Mouse (Mus musculus) embryonic facial prominence, embryonic 14.5 days (tissue): ENCODE results near the gene Pdhb. TPM values are rescaled to one million over a fixed set of nuclear protein-coding genes. Genes with fewer than 3 reads are reported as not detected.

Source experiments
- ATAC-seq: fragments of 200-750 bp; cut with Nextera tagmentation; 2 replicates; pipeline ENCODE4 v1.8.0; 2017; ENCODE audit warnings: low read depth, moderate number of reproducible peaks, moderate TSS enrichment
- DNase-seq: peaks from one replicate; pipeline ENCODE4 v3.0.0-alpha.2; 2015; ENCODE audit warnings: low spot score
- H3K27ac ChIP-seq: fragments of 300-500 bp; sonication (generic); replicated peaks from 2 replicates; pipeline ENCODE4 v1.5.1; 2014; ENCODE audit warnings: low read depth, mild to moderate bottlenecking, low read length, moderate library complexity
- H3K27me3 ChIP-seq: fragments of 300-500 bp; sonication (generic); replicated peaks from 2 replicates; pipeline ENCODE4 v1.6.1; 2014; ENCODE audit warnings: low read length; ENCODE audit not compliant: control insufficient read depth, insufficient read depth
- H3K36me3 ChIP-seq: fragments of 300-500 bp; sonication (generic); 2 replicates; pipeline ENCODE4 v1.6.1; 2014; ENCODE audit warnings: low read length, mixed read lengths; ENCODE audit not compliant: control insufficient read depth, insufficient read depth
- H3K4me1 ChIP-seq: fragments of 300-500 bp; sonication (generic); 2 replicates; pipeline ENCODE4 v1.6.1; 2014; ENCODE audit warnings: antibody characterized with exemption, low read length; ENCODE audit not compliant: control insufficient read depth, insufficient read depth
- H3K4me2 ChIP-seq: fragments of 300-500 bp; sonication (generic); 2 replicates; pipeline ENCODE4 v1.6.1; 2014; ENCODE audit warnings: low read depth, mild to moderate bottlenecking, low read length, moderate library complexity, mixed read lengths
- H3K4me3 ChIP-seq: fragments of 300-500 bp; sonication (generic); 2 replicates; pipeline ENCODE4 v1.5.1; 2014; ENCODE audit warnings: low read depth, mild to moderate bottlenecking, low read length
- H3K9ac ChIP-seq: fragments of 300-500 bp; sonication (generic); 2 replicates; pipeline ENCODE4 v1.6.1; 2014; ENCODE audit warnings: low read depth, mild to moderate bottlenecking, low read length, moderate library complexity, mixed read lengths
- H3K9me3 ChIP-seq: fragments of 300-500 bp; sonication (generic); 2 replicates; pipeline ENCODE4 v1.6.1; 2016; ENCODE audit warnings: low read length; ENCODE audit not compliant: control insufficient read depth
- WGBS: fragments of 180-500 bp; shearing (Covaris S2); extraction: QIAGEN DNeasy Blood & Tissue Kit; methylation state at CpG from one replicate; pipeline ENCODE4 v1.1.7; 2014; 5-methylcytosine and 5-hydroxymethylcytosine counted together
- polyA plus RNA-seq: library from polyadenylated mRNA; unstranded; fragments of >200 nt; fragmentation: Nextera tagmentation; extraction: Ambion mirVana; gene quantifications from 2 replicates; pipeline ENCODE4 v1.2.1, GENCODE M21; 2014

Pdhb gene
- polyA plus RNA-seq, result 202 and 215 TPM in 2 replicates

DNA sequence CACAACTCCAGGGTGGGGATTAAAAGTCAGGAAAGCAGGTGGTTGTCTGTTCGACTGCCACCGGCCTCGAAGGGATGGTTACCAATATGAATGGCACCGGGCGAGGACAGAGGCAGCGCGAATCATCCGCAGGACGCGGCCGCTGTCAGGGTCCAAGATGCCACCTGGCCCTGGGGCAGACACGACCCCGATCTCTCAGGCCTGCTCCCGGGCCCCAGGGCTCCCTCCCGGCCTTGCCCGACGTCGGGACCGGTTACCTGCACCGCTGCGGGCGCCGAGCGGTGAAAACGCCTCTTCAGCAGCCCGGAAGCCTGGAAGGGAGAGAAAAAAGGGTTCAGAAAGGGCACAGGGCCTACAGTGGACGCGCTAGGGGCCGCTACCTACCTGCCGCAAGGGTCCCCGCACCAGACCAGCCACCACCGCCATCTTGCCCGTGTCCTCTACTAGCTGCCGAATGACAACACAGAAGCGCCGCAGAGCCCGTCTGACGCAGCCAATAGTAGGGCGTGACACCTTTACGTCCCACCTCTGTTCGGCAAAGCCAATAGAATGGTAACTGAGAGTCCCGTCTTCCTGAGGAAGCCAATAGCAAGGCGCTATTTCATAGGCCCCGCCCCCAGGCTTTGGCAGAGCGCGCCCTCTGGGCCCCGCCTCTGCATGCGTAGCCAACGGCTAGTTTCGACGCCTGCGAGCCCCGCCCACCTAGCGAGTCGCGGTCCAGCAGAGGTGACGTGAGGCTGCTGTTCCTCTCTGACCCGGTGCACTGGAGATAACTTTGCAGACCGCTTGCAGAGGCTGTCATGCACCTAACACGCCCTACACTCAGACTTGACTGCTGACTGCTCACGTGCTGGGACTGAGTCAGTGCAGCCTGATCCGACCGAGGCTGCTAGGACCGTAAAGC lies at the start of gene Pdhb:
Gene Pdhb, minus strand, starts transcription at position 519 of the 904 bp plus-strand sequence.
- Histone ChIP-seq H3K9ac (peak within 1 kb of the TSS; percentile 92), H3K4me3 (peak within 1 kb of the TSS; percentile 90), H3K4me2 (peak within 1 kb of the TSS; percentile 67), H3K36me3 (peaks cover 31% of the 10 kb centered on the region), H3K27me3 (no peaks in the 10 kb centered on the region), H3K27ac (peak within 1 kb of the TSS; percentile 64; the same call in 1 of the 2 replicates), H3K9me3 (no peaks in the 10 kb centered on the region), H3K4me1 (peaks cover 7% of the 10 kb centered on the region; the same call in 1 of the 2 replicates)
- peak; percentile 100 for ATAC-seq
- peak; percentile 100 for DNase-seq
- WGBS, result 2% methylated on average over 30 of the region's 64 CpGs

DNA sequence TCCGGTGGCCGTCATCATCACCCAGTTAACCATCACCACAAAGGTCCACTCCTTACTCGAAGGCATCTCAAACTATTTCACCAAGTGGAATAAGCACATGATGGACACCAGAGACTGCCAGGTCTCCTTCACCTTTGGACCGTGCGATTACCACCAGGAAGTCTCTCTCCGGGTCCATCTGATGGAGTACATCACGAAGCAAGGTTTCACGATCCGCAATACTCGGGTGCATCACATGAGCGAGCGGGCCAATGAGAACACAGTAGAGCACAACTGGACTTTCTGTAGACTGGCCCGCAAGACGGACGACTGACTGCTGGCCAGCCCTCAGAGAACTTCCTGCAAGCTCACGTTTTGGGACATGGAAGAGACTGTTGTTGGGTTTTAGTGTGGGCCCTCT lies 49.7 kb upstream of the Pdhb start:
- no peak for ATAC-seq
- H3K4me2 ChIP-seq, result no peak overlapping the region
- no peak overlapping the region for H3K9ac ChIP-seq
- no peak overlapping the region for H3K27ac ChIP-seq
- WGBS, result 94% methylated on average over 16 of the region's 16 CpGs
- H3K4me3 ChIP-seq, result no peak overlapping the region
- H3K9me3 ChIP-seq, result no peaks in the 10 kb centered on the region
- no peaks in the 10 kb centered on the region for H3K27me3 ChIP-seq
- no peak for DNase-seq
- peaks cover 6% of the 10 kb centered on the region; the same call in 1 of the 2 replicates for H3K4me1 ChIP-seq
- peaks cover 15% of the 10 kb centered on the region for H3K36me3 ChIP-seq

DNA sequence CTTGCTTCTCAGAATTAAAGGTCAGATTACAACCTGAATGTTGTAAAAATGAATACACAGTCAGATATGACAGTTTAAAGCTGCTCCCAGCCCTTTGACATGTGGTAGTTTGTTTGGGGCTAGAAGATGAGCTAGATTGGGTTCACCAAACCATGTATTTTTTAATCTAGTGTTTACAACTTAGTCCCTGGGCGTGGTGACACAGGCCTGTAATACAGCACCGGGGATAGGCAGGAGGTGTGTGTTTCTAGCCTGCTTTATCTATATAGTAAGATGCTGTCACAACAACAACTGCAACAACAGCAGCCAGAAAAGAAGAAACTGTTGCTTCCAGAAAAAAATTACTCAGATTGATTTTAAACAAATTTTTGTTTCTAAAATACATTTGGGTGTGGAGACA lies 48.1 kb upstream of the Pdhb start:
- ATAC-seq, result no peak
- Histone ChIP-seq H3K27ac (no peak overlapping the region), H3K4me1 (peaks cover 8% of the 10 kb centered on the region)

DNA sequence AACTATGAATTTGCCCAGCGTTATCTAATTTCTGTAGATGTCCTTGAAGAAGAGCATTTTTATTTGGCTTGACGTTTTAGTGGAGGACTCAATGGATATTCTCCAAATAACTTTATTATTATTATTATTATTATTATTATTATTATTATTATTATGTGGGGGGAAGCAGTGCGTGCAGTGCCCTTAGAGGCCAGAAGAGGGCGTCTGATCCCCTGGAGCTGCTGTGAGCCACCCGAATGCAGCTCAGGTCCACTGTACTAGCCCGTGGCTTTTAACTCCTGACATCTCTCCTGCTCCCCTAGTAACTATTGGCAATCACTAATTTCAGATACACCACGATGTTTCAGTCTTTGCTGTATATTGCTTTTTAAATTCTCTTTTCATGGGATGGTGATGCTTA lies 47.5 kb upstream of the Pdhb start:
- Histone ChIP-seq H3K9me3 (no peaks in the 10 kb centered on the region), H3K9ac (no peak overlapping the region), H3K4me1 (peaks cover 14% of the 10 kb centered on the region), H3K27me3 (no peaks in the 10 kb centered on the region), H3K36me3 (peaks cover 15% of the 10 kb centered on the region), H3K4me3 (no peak overlapping the region), H3K4me2 (no peak overlapping the region), H3K27ac (no peak overlapping the region)
- WGBS, result 63% methylated on average over 7 of the region's 7 CpGs
- DNase-seq, result no peak
- ATAC-seq, result no peak

More for the DNA sequence above, 48.1 kb upstream of the Pdhb start:
- no peak overlapping the region for H3K4me2 ChIP-seq
- no peak overlapping the region for H3K9ac ChIP-seq
- DNase-seq, result no peak
- WGBS, result 87% methylated on average over 2 of the region's 2 CpGs
- no peaks in the 10 kb centered on the region for H3K9me3 ChIP-seq
- H3K4me3 ChIP-seq, result no peak overlapping the region
- no peaks in the 10 kb centered on the region for H3K27me3 ChIP-seq
- peaks cover 15% of the 10 kb centered on the region for H3K36me3 ChIP-seq

DNA sequence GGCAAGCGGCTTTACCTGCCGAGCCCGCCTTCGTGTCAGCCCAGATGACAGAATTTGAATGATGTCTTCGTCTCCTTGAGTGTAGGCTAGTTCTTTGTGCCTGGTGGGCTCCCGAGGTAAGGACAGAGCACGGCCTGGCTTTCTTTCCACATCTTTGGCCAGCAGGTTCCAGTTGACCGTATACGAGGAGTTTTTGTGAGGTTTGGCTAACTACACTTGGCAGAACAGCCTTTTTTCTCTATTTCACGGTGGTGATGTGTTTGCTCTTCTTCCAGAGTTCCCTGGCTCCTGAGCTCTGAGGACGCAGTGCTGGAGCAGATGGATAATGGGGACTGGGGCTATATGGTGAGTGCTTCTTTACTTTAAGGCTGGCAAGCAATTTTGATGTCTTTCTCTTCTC lies 47.1 kb upstream of the Pdhb start:
- no peak overlapping the region for H3K4me2 ChIP-seq
- H3K36me3 ChIP-seq, result peaks cover 15% of the 10 kb centered on the region
- H3K4me1 ChIP-seq, result peaks cover 18% of the 10 kb centered on the region
- no peak for ATAC-seq
- no peak overlapping the region for H3K27ac ChIP-seq
- no peak overlapping the region for H3K9ac ChIP-seq
- 68% methylated on average over 11 of the region's 11 CpGs for WGBS
- H3K9me3 ChIP-seq, result no peaks in the 10 kb centered on the region
- no peak for DNase-seq
- no peak overlapping the region for H3K4me3 ChIP-seq
- H3K27me3 ChIP-seq, result no peaks in the 10 kb centered on the region

DNA sequence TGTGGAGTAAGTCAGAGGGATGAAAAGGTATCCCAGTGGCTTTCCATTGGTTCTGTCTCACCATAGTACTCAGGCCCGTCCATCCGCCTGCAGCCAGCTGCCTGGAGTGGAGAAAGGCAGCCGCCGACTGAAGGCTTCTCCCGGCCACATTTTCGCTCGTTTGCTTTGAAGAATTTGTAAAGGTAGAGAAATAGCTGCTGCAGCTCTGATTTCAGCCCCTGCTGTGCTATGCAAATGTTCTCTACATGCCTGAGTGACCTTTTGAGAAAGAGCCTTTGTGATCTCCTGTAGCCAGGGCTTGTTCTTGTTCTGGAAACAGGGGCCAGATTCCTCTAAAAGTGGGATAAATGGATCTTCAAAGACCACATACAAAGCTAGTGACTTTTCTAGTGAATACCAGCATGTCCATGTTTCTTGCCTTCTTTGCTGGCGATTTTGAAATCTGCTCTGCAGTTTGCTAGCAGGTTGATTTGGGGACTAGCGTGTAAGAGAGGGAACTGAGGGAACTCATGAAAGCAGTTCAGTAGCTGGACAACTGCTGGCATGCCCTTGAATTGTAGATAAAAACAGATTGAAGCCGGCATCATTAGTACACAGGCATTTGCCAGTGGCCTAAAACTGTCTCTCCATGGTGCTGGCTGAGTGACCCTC lies 46.0 kb upstream of the Pdhb start:
- Histone ChIP-seq H3K4me3 (no peak overlapping the region), H3K27ac (peak overlapping the region; percentile 33; the same call in 1 of the 2 replicates), H3K4me2 (no peak overlapping the region), H3K9ac (no peak overlapping the region), H3K36me3 (peaks cover 15% of the 10 kb centered on the region), H3K9me3 (no peaks in the 10 kb centered on the region), H3K4me1 (peaks cover 21% of the 10 kb centered on the region), H3K27me3 (no peaks in the 10 kb centered on the region)
- ATAC-seq, result no peak
- peak; percentile 50 for DNase-seq
- WGBS, result 30% methylated on average over 10 of the region's 10 CpGs

DNA sequence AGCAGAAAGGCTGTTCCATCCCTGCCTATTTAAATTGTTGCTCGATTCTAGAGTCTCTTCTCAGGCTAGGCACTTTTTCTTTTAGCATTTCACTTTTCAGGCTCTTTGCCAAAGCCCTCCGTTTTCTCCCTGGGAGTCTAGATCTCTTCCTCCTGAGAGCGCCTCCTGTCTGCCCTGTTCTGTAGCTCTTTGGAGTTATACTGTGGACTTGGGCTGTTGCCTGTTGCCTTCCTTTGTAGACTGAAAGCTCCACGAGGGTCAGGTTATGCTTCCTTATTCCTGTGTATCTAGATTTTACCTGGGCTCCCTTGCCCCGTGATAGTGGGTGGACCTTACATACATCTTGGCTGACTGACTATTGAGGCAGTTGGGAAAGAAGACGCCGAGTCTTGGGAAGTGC lies 45.4 kb upstream of the Pdhb start:
- ATAC-seq (no peak), DNase-seq (no peak)
- 49% methylated on average over 7 of the region's 7 CpGs for WGBS
- no peak overlapping the region for H3K4me3 ChIP-seq
- H3K27ac ChIP-seq, result no peak overlapping the region
- H3K27me3 ChIP-seq, result no peaks in the 10 kb centered on the region
- H3K9me3 ChIP-seq, result no peaks in the 10 kb centered on the region
- H3K9ac ChIP-seq, result no peak overlapping the region
- H3K4me1 ChIP-seq, result peaks cover 21% of the 10 kb centered on the region
- H3K36me3 ChIP-seq, result peaks cover 11% of the 10 kb centered on the region
- no peak overlapping the region for H3K4me2 ChIP-seq

DNA sequence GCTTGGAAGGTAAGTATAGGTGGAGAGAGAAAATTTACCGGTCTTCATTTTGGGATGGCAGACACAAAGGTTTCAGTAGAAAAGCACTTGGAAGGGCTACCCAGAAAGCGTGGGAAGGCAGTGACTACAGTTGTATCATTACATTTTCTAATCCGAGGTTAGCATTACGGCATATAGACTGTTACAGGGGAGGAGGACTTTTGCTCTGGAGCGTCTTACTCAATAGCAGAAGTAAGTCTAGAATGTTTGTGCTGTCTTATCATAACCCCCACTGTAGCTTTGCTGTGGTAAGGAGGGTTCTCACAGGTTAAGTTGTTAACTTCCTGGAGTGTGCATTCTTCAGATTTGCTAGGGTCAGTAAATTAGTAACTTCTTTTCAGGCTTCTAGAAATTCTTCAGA lies 43.3 kb upstream of the Pdhb start:
- 65% methylated on average over 5 of the region's 5 CpGs for WGBS
- Histone ChIP-seq H3K27me3 (no peaks in the 10 kb centered on the region), H3K4me1 (peaks cover 21% of the 10 kb centered on the region), H3K4me2 (peak overlapping the region; percentile 94; the same call in 1 of the 2 replicates), H3K9me3 (no peaks in the 10 kb centered on the region), H3K27ac (no peak overlapping the region), H3K9ac (no peak overlapping the region), H3K36me3 (no peaks in the 10 kb centered on the region), H3K4me3 (no peak overlapping the region)
- DNase-seq (no peak), ATAC-seq (no peak)
